ENCODE assay signal across 15 mouse cellular contexts in genomic region chr13:46902568-46903255, GRCm38 (mm10). TPM values are rescaled to one million over a fixed set of nuclear protein-coding genes. Genes with fewer than 3 reads are reported as not detected.
A peak's percentile ranks its signal among the peaks of the same experiment; 100 is the strongest.
DNase-seq lines count a peak whose midpoint lies in the region; ATAC-seq and TF ChIP-seq lines count a peak whose summit lies in the region.
"Had no signal": no experiment of that assay in that cellular context is flagged by ENCODE, and none has a peak within 500 bp of the region (broad histone marks: within the 10 kb centered on the region; RNA-seq: fewer than 3 reads in every experiment).

No protein-coding gene starts in this region.

- H3K27ac ChIP-seq in kidney, adult 2 months (ENCODE audit: insufficient read depth, low read depth, low read length): no peak overlapping the region
- no peak overlapping the region for H3K27ac ChIP-seq in kidney, embryonic 16.5 days (ENCODE audit: low read length)
- H3K27ac ChIP-seq in lung, embryonic 15.5 days: peak overlapping the region; percentile 56
- H3K27ac ChIP-seq: forebrain, embryonic 13.5 days; heart, embryonic 13.5 days; kidney, embryonic 15.5 days; limb, embryonic 12.5 days; midbrain, embryonic 12.5 days had no signal

- 77% methylated on average over 7 of the region's 7 CpGs for WGBS in kidney, adult 2 months
- 78% methylated on average over 7 of the region's 7 CpGs for WGBS in kidney, embryonic 16.5 days
- WGBS in lung, embryonic 15.5 days: 54% methylated on average over 7 of the region's 7 CpGs

- no peak for DNase-seq in kidney, adult 2 months
- no peak for DNase-seq in lung, adult 18-20 months
- DNase-seq in R1 (ENCODE audit: low read depth, low spot score): peak; percentile 85
- peak; percentile 44 for DNase-seq in lung, postnatal 36 days
- no peak for DNase-seq in urinary bladder, postnatal 36 days (ENCODE audit: low spot score in 2 of 2)
- DNase-seq in left cerebral cortex, adult 18-20 months (ENCODE audit: low spot score in 2 of 2): no peak
- DNase-seq: heart, postnatal 4 days; thymus, postnatal 4 days had no signal

- 0 out of 2 replicates have a peak, but pooled peaks have one; percentile 18 for TF ChIP-seq CTCF in kidney, adult 2 months (conservative IDR thresholded peaks at IDR 0.05; ENCODE audit: insufficient read depth, insufficient read length, low read depth, low read length)

- no peak overlapping the region for H3K4me2 ChIP-seq in kidney, embryonic 16.5 days (replicated peaks; ENCODE audit: low read depth, low read length)
- peak overlapping the region; percentile 17; the same call in 1 of the 2 replicates for H3K4me2 ChIP-seq in lung, embryonic 15.5 days
- H3K4me2 ChIP-seq: forebrain, embryonic 13.5 days; heart, embryonic 13.5 days; kidney, embryonic 15.5 days; limb, embryonic 12.5 days; midbrain, embryonic 12.5 days had no signal

- no peak for ATAC-seq in kidney, embryonic 16.5 days (ENCODE audit: low FRiP score, low TSS enrichment)
- peak; percentile 68 for ATAC-seq in lung, embryonic 15.5 days (ENCODE audit: borderline replicate concordance, extremely low read depth, low FRiP score, low TSS enrichment)
- ATAC-seq: forebrain, embryonic 13.5 days had no signal

- H3K4me3 ChIP-seq in kidney, adult 2 months (ENCODE audit: insufficient read depth, low read depth, low read length): no peak overlapping the region
- H3K4me3 ChIP-seq in kidney, embryonic 16.5 days (ENCODE audit: low read length): no peak overlapping the region
- H3K4me3 ChIP-seq in lung, embryonic 15.5 days: no peak overlapping the region
- H3K4me3 ChIP-seq: forebrain, embryonic 13.5 days; heart, embryonic 13.5 days; kidney, embryonic 15.5 days; limb, embryonic 12.5 days; midbrain, embryonic 12.5 days had no signal

- no peaks in the 10 kb centered on the region for H3K9me3 ChIP-seq in kidney, embryonic 16.5 days (ENCODE audit: low read length)
- no peaks in the 10 kb centered on the region for H3K9me3 ChIP-seq in lung, embryonic 15.5 days
- H3K9me3 ChIP-seq: kidney, embryonic 15.5 days had no signal

- H3K36me3 ChIP-seq in kidney, adult 2 months (ENCODE audit: control insufficient read depth, insufficient read depth, low read length): no peaks in the 10 kb centered on the region
- H3K36me3 ChIP-seq in kidney, embryonic 16.5 days (ENCODE audit: insufficient read depth, low read length): no peaks in the 10 kb centered on the region
- H3K36me3 ChIP-seq in lung, embryonic 15.5 days: no peaks in the 10 kb centered on the region

- no peak overlapping the region for H3K9ac ChIP-seq in kidney, embryonic 16.5 days (replicated peaks; ENCODE audit: low read length)
- H3K9ac ChIP-seq in lung, embryonic 15.5 days: no peak overlapping the region
- H3K9ac ChIP-seq: forebrain, embryonic 13.5 days; heart, embryonic 13.5 days; kidney, embryonic 15.5 days; limb, embryonic 12.5 days; midbrain, embryonic 12.5 days had no signal

- no peaks in the 10 kb centered on the region for H3K27me3 ChIP-seq in kidney, adult 2 months (replicated peaks; ENCODE audit: control insufficient read depth, insufficient read depth, low read length)
- no peaks in the 10 kb centered on the region for H3K27me3 ChIP-seq in kidney, embryonic 16.5 days (ENCODE audit: insufficient read depth, low read length)
- no peaks in the 10 kb centered on the region for H3K27me3 ChIP-seq in lung, embryonic 15.5 days
- H3K27me3 ChIP-seq: forebrain, embryonic 13.5 days; heart, embryonic 13.5 days; kidney, embryonic 15.5 days; limb, embryonic 12.5 days; midbrain, embryonic 12.5 days had no signal

- no peak for TF ChIP-seq POLR2A in kidney, adult 2 months (IDR thresholded peaks at IDR 0.05; ENCODE audit: low read depth, low read length)

- H3K4me1 ChIP-seq in kidney, adult 2 months (ENCODE audit: control insufficient read depth, insufficient read depth, low read length): no peaks in the 10 kb centered on the region
- no peaks in the 10 kb centered on the region for H3K4me1 ChIP-seq in kidney, embryonic 16.5 days (ENCODE audit: insufficient read depth, low read length)
- H3K4me1 ChIP-seq in lung, embryonic 15.5 days: peaks cover 15% of the 10 kb centered on the region; the same call in 1 of the 2 replicates
- H3K4me1 ChIP-seq: limb, embryonic 12.5 days had no signal

RNA-seq across cellular contexts. Expression of gene Kif13a, which starts 27.0 kb away (rescaled TPM):
- polyA plus RNA-seq in kidney, adult 2 months (2012; rRNA removed): 16.4 and 17.4 TPM in 2 replicates
- 8.1 and 10.1 TPM in 2 replicates for polyA plus RNA-seq in kidney, embryonic 16.5 days (2015; fragmentation: Nextera tagmentation; extraction: Ambion mirVana)
- polyA plus RNA-seq in lung, embryonic 15.5 days (2015; fragmentation: Nextera tagmentation; extraction: Ambion mirVana): 30.6 and 32.5 TPM in 2 replicates
- 10 to 100 TPM; 20.2 to 24.2 TPM for total RNA-seq in left cerebral cortex, adult 18-20 months (2021)

Comparison
In these comparisons a context has a peak if more than half of its experiments do, and no peak if none do; other contexts are left out.
1. DNase-seq: peak in R1 (single experiment) and lung, postnatal 36 days (single experiment); none in kidney, adult 2 months (single experiment), lung, adult 18-20 months (0 of 2), urinary bladder, postnatal 36 days (0 of 2) and left cerebral cortex, adult 18-20 months (0 of 2).